Mouse (Mus musculus): Measurements from ENCODE around the gene Gm20388.

- no peak for TF ChIP-seq CTCF (IDR thresholded peaks at IDR 0.05; ENCODE audit: borderline replicate concordance, extremely low read depth, insufficient read depth, insufficient read length)
- TF ChIP-seq POLR2A (IDR thresholded peaks at IDR 0.05; ENCODE audit: borderline replicate concordance, extremely low read depth, insufficient read depth, insufficient read length, poor library complexity, severe bottlenecking) = no peak
Measured at GRCm38 (mm10) chr8:123697329-123697728, 3786.7 kb downstream of the Gm20388 start.

Measured in brain, embryonic 14.5 days (tissue).